Mouse (Mus musculus) cerebellum, adult 8-10 months (tissue): ENCODE measurements around the gene Nfib.

Experiments used
- DNase-seq: peaks from one replicate; pipeline ENCODE4 v3.0.0; 2022

The Nfib gene

GRCm38 (mm10) chr4:82623835-82624234, 81.7 kb downstream of the Nfib start:
- no peak for DNase-seq

- no peak for DNase-seq
These were observed 82.4 kb downstream of the Nfib start for GRCm38 (mm10) chr4:82623081-82623538.

DNA sequence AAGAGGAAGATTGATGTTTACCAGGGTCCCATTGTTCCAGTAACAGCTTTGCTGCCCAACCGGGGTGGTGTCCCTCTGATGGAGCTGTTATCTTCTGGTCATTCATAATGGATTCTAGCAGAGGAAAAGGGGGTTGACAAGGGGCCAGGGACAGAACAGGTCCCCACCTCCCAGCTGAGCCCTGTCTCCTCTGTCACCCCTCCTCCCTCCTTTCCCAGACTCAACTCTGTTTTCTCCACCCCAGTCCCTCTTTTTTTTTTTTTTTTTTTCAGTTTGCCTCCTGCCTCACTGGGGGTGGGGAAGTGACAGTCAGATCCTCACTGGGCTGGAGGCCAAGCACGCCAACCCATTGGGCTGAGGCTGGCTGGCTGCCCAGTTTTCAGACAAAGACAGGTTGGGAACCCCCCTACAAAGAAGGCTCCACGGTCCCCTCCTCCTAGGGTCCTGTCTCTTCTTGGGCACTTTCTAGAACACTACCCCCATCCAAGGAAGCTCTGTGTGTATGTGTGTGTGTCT, 83.2 kb downstream of the Nfib start:
- DNase-seq = peak; percentile 32

GRCm38 (mm10) chr4:82619539-82619941, 86.0 kb downstream of the Nfib start:
- peak; percentile 44 for DNase-seq

DNA sequence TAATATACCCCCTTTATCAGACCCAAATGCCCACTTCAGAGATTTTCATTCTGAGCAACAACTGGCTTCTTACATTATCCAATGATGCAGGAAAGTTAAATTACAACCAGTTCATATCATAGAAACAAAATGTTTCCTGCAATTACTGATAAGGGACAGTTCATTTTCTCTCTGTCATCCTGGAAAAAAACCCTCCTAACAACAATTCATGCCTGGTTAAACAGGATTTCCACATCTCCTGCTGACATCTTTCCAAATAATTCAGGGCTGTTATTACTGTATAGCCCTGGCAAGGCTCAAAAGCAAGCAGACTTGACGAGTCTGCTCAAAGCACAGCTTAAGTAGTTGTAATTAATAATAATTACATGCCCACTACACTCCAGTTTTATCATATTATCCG, 86.5 kb downstream of the Nfib start:
- DNase-seq = no peak

DNA sequence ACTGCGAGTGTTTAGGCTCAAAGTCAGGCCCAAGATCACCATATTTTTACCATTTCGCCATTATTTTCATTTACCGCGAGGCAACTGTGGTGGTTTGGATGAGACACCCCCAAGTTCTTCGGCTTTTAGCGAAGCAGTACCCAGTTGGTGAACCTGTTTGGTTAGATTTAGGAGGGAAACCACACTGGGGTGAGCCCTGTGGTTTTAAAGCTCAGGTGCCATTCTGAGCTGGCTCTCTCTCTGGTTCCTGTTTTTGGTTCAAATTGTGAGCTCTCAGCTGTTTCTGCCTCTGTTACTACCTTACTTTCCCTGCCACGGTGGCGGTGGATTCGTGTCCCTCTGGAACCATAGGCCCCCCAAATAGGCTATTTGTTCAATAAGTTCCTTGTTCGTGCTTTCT, 88.3 kb downstream of the Nfib start:
- DNase-seq = no peak

DNA sequence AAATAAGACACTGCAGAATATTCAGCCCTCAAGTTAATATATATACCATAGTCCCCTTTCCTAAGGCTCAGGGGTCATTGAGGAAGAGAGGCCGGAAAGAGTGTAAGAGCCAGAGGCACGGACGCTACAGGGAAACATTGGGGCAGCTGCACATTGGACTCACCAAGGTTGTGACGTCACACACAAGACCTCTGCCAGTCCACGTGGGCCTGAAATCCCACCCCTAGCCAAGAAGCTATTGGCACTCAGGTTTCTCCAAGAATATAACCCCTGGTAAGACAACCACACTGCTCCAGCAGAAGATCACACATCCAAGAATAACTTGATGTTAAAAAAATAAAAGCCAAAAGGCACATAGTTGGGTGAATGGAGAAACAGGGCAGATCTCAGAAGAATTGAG, 89.8 kb downstream of the Nfib start:
- DNase-seq = no peak

- DNase-seq = no peak
These were observed 91.1 kb downstream of the Nfib start for GRCm38 (mm10) chr4:82614466-82614805.

GRCm38 (mm10) chr4:82613606-82614465, 91.7 kb downstream of the Nfib start:
- peak; percentile 61 for DNase-seq

DNA sequence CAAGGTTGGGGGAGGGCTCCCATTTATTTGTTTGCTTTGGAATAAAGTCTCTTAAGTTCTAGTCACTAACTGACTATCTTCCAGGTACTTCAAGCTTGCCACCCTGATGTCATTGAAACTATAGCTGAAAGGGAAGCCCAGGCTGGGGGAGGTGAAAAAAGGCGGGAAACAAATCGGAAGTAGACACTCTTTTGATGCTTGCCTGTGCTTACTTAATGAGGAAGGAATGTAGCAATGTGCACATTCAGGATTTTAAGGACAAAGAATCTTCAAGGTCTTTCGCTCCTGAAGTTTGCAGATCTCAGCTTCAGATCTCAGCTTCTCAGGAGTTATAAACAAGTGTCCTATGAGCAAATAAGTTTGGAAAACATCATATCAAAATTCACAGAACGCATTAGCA, 95.9 kb downstream of the Nfib start:
- no peak for DNase-seq

GRCm38 (mm10) chr4:82608768-82609610, 96.6 kb downstream of the Nfib start:
- no peak for DNase-seq

DNA sequence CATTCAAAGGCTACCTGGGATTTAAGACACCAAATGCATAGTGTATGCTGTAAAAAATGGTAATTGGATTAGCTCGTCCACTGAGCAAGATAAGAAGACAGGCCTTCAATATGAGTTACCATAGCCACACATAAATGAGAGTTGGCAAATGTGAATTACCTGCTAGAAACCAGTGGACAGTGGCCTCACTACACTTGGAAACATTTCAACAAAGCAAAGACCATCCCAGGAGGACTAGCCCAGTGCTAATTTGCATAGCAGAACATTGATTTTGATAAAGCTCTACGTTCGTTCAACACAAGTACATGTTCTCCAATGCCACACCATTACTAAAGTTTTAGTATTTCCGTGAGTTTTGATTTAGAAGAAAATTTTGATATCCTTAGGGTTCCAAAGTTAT, 98.3 kb downstream of the Nfib start:
- DNase-seq = no peak

DNA sequence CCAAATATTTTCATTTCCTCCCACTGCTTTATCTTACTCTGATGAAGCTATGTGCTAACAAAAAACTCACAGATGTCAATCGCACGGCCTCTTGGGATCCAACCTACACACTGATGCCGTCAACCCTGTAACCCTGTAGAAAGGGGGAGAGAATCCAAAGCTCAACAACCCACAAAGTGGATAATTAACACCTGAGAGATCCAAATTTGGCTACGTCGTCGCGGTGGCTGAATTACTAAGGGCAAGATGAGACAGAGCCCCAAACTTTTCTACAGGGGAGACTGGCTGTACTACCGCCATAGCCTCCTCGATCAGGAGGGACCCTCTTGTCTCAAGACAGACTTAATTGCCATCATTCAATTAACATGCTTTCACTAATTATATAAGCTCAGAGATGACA, 99.2 kb downstream of the Nfib start:
- no peak for DNase-seq

GRCm38 (mm10) chr4:82605034-82605784, 100.3 kb downstream of the Nfib start:
- no peak for DNase-seq

- DNase-seq = no peak
These were observed 101.0 kb downstream of the Nfib start for GRCm38 (mm10) chr4:82604501-82604900.

- no peak for DNase-seq
These were observed 104.9 kb downstream of the Nfib start for GRCm38 (mm10) chr4:82600636-82601035.

- DNase-seq = no peak
These were observed 107.1 kb downstream of the Nfib start for GRCm38 (mm10) chr4:82598436-82598835.

- DNase-seq = no peak
These were observed 111.6 kb downstream of the Nfib start for GRCm38 (mm10) chr4:82593681-82594666.

- peak; percentile 82 for DNase-seq
These were observed 113.2 kb downstream of the Nfib start for GRCm38 (mm10) chr4:82592086-82593030.

GRCm38 (mm10) chr4:82589345-82589890, 116.1 kb downstream of the Nfib start:
- DNase-seq = peak; percentile 76
